Mouse (Mus musculus) hindbrain, embryonic 16.5 days (tissue): ENCODE results near the gene Angptl6. TPM values are rescaled to one million over a fixed set of nuclear protein-coding genes. Genes with fewer than 3 reads are reported as not detected.

ENCODE experiments used
- ATAC-seq: fragments of 200-750 bp; cut with Nextera tagmentation; 2 replicates; pipeline ENCODE4 v1.8.0; 2017; ENCODE audit warnings: moderate TSS enrichment, moderate library complexity
- H3K27ac ChIP-seq: fragments of 300-500 bp; sonication (generic); 2 replicates; pipeline ENCODE4 v1.5.1; 2014; ENCODE audit warnings: low read depth, mild to moderate bottlenecking, control low read depth, low read length, moderate library complexity
- H3K27me3 ChIP-seq: fragments of 300-500 bp; sonication (generic); replicated peaks from 2 replicates; pipeline ENCODE4 v1.6.1; 2014; ENCODE audit warnings: low read length; ENCODE audit not compliant: control insufficient read depth, insufficient read depth
- H3K36me3 ChIP-seq: fragments of 300-500 bp; sonication (generic); 2 replicates; pipeline ENCODE4 v1.6.1; 2014; ENCODE audit warnings: mild to moderate bottlenecking, low read length, moderate library complexity, mixed read lengths; ENCODE audit not compliant: control insufficient read depth, insufficient read depth
- H3K4me1 ChIP-seq: fragments of 300-500 bp; sonication (generic); 2 replicates; pipeline ENCODE4 v1.6.1; 2014; ENCODE audit warnings: low read depth, low read length; ENCODE audit not compliant: control insufficient read depth, insufficient read depth
- H3K4me2 ChIP-seq: fragments of 300-500 bp; sonication (generic); 2 replicates; pipeline ENCODE4 v1.6.1; 2014; ENCODE audit warnings: mild to moderate bottlenecking, low read length, control low read depth, moderate library complexity
- H3K4me3 ChIP-seq: fragments of 300-500 bp; sonication (generic); 2 replicates; pipeline ENCODE4 v1.5.1; 2014; ENCODE audit warnings: mild to moderate bottlenecking, low read length, control low read depth, moderate library complexity
- H3K9ac ChIP-seq: fragments of 300-500 bp; sonication (generic); 2 replicates; pipeline ENCODE4 v1.6.1; 2014; ENCODE audit warnings: low read depth, mild to moderate bottlenecking, control low read depth, low read length, moderate library complexity
- H3K9me3 ChIP-seq: fragments of 300-500 bp; sonication (generic); 2 replicates; pipeline ENCODE4 v1.6.1; 2014; ENCODE audit warnings: mild to moderate bottlenecking, low read length, moderate library complexity; ENCODE audit not compliant: control insufficient read depth
- WGBS: fragments of 180-500 bp; shearing (Covaris S2); extraction: QIAGEN DNeasy Blood & Tissue Kit; methylation state at CpG from one replicate; pipeline ENCODE4 v1.1.7; 2014; 5-methylcytosine and 5-hydroxymethylcytosine counted together
- polyA plus RNA-seq: library from polyadenylated mRNA; unstranded; fragments of >200 nt; fragmentation: Nextera tagmentation; extraction: Ambion mirVana; gene quantifications from 2 replicates; pipeline ENCODE4 v1.2.1, GENCODE M21; 2015

Gene Angptl6
- polyA plus RNA-seq, 1 experiment from 2014 or later, result 18.1 TPM

DNA sequence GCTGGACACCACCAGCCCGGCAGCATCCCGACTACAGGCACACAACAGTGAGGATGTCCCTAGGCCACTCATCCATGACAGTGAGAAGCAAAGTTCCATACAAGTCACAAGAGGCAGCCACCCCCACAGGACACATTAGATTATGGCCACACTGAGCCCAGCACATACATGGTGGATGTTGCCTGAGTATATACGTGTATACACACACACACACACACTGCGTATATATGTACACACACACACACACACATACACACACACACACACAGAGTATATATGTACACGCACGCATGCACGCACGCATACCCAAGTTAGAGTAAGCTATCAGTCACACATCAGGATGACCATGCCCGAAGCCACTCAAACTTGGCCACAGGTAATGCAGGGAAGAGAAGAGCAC, 15.9 kb upstream of the Angptl6 start:
- 94% methylated on average over 9 of the region's 9 CpGs for WGBS
- no peak overlapping the region for H3K27ac ChIP-seq
- H3K4me2 ChIP-seq, result no peak overlapping the region
- H3K36me3 ChIP-seq, result peaks cover 54% of the 10 kb centered on the region
- no peak overlapping the region for H3K4me3 ChIP-seq
- peaks cover 13% of the 10 kb centered on the region for H3K4me1 ChIP-seq
- ATAC-seq, result no peak
- H3K27me3 ChIP-seq, result no peaks in the 10 kb centered on the region
- no peak overlapping the region for H3K9ac ChIP-seq
- no peaks in the 10 kb centered on the region for H3K9me3 ChIP-seq

DNA sequence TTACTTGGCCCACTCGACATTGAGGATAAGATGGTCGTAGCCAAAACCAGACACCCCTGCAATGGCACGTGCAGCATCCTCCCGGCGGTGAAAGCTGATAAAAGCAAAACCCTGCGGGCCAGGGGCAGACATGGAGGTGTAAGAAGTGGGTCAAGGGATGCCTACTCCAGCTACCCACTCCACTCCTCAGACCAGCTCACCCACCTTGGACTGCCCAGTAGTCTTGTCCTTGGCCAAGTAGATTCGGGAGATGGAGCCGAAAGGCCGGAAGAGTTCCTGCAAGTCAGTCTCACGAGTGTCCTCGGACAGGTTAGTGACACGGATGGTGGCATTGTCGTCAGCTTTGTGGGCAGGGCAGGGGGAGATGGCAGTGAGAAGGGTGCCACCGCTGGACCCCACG, 15.1 kb upstream of the Angptl6 start:
- Histone ChIP-seq H3K9me3 (no peaks in the 10 kb centered on the region), H3K9ac (no peak overlapping the region), H3K36me3 (peaks cover 61% of the 10 kb centered on the region), H3K4me3 (no peak overlapping the region), H3K27me3 (no peaks in the 10 kb centered on the region), H3K4me1 (peaks cover 13% of the 10 kb centered on the region), H3K27ac (no peak overlapping the region), H3K4me2 (no peak overlapping the region)
- ATAC-seq, result no peak
- 93% methylated on average over 15 of the region's 15 CpGs for WGBS

DNA sequence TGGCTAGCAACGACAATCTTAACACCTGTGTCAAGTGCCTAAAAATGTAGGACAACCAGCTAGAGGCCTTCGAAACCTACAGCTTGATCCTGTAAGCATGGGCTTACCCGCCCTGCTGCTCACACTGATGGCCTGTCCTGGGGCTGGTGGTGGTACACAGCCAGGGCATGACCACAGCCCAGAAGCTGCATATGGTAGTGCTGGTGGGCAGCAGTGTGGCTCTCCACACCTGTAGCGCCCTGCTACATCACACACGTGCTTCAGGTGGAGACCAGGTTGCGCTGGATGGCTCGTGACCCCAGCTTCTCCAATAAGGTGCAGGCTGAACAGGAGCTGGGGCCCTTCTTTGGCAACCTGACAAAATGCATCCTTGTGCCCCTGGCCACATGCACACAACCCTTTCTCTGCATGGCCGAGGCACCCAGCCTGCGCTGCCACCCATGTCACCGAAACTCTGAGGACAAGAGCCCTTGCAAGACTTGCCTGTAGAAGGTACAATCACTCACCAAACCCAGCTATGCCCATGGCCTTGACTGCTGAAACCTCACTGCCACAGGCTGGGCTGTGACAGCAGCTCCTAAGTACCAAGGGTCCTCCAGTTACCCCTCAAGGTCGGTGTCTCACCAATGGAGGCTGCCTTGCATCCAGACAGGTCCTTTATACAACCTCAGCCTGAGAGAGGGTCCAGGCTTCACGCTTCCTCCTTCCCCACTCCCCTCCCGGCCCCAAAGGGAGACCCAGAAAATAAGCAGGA, 14.2 kb upstream of the Angptl6 start:
- H3K9me3 ChIP-seq, result no peaks in the 10 kb centered on the region
- no peak overlapping the region for H3K4me2 ChIP-seq
- no peak overlapping the region for H3K4me3 ChIP-seq
- H3K36me3 ChIP-seq, result peaks cover 61% of the 10 kb centered on the region
- WGBS, result 89% methylated on average over 13 of the region's 13 CpGs
- H3K27me3 ChIP-seq, result no peaks in the 10 kb centered on the region
- peaks cover 20% of the 10 kb centered on the region for H3K4me1 ChIP-seq
- no peak overlapping the region for H3K9ac ChIP-seq
- no peak for ATAC-seq
- H3K27ac ChIP-seq, result no peak overlapping the region

DNA sequence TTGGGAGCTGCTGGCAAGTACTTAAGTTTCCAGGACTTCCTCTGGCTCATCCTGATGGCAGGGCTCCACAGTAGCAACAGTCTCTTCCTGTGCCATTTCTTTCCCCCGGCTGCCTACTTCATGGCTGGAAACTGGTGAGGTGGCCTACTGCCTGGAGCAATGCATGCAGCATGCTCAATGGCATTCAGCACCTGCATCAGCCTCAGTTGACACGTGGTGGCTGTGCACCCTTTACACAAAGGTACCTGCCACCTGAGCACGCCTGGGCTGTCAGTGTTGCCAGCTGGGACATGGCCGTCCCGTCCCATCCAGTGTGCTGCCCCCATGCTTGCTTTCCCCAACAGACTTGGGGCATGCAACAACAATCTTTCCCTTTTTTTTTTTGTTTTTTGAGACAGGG, 13.5 kb upstream of the Angptl6 start:
- no peaks in the 10 kb centered on the region for H3K27me3 ChIP-seq
- no peak overlapping the region for H3K4me3 ChIP-seq
- H3K4me2 ChIP-seq, result no peak overlapping the region
- peaks cover 21% of the 10 kb centered on the region for H3K4me1 ChIP-seq
- no peak for ATAC-seq
- H3K36me3 ChIP-seq, result peaks cover 61% of the 10 kb centered on the region
- WGBS, result 69% methylated on average over 5 of the region's 5 CpGs
- H3K27ac ChIP-seq, result no peak overlapping the region; the same call in 1 of the 2 replicates
- H3K9me3 ChIP-seq, result no peaks in the 10 kb centered on the region
- no peak overlapping the region for H3K9ac ChIP-seq

DNA sequence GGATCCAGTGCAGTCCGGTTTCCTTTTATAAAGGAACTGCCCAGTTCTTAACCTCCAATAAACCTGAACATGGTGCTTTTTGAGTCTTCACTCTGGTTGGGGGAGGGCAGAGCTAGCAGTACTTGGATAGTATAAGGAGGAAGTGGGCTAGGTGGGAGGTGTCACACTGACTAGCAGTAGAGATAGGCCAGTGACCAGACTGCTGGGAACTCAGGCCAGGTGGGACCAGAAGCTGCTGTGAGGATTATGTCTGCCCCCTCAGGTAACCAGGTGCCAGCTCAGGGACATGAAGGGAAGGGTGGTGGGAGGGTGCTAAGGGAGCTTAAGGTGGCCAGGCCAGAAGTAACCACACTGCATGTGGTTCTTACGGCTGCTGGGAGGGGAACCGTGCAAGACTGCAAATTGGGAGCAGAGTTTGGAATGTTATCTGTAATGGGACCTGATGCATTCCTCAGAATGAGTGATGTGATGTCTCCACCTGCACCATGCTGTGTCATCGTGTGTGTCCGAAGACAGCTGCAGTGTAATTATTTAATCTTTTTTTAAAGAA, 12.7 kb upstream of the Angptl6 start:
- no peak for ATAC-seq
- Histone ChIP-seq H3K4me2 (no peak overlapping the region), H3K9me3 (no peaks in the 10 kb centered on the region), H3K27ac (no peak overlapping the region), H3K27me3 (no peaks in the 10 kb centered on the region), H3K4me3 (no peak overlapping the region), H3K36me3 (peaks cover 61% of the 10 kb centered on the region), H3K4me1 (peaks cover 15% of the 10 kb centered on the region), H3K9ac (no peak overlapping the region)
- 78% methylated on average over 5 of the region's 5 CpGs for WGBS

DNA sequence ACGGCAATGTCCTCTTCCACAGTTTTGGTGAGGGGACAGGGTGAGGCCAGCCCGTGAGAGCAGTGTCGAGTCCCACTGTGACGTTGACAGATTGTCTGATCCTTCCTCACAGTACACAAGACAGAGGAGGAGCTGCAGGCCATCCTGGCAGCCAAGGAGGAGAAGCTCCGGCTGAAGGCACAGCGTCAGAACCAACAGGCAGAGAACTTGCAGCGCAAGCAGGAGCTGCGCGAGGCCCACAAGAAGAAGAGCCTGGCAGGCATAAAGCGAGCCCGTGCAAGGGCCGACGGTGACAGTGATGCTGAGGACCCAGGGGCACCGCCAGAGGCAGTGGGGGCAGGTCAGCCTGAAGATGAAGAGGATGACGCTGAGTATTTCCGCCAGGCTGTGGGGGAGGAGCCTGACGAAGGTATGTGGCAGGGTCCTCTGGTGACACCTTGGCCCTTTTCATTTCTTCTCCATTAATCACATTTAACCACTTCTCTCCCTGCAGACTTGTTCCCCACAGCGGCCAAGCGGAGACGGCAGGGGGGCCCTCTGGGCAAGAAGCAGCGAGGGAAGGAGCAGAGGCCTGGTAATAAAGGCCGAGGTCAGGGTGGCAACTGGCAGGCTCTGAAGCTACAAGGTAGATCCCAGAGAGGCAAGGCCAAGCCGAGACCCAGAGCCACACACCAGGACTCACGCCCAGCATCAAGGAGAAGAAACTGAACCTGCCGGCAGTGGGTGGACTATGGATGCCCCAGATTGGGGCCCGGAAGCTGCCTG, 12.0 kb upstream of the Angptl6 start:
- Histone ChIP-seq H3K27ac (no peak overlapping the region), H3K4me2 (no peak overlapping the region), H3K36me3 (peaks cover 61% of the 10 kb centered on the region), H3K4me3 (no peak overlapping the region), H3K9me3 (no peaks in the 10 kb centered on the region), H3K27me3 (no peaks in the 10 kb centered on the region), H3K4me1 (peaks cover 11% of the 10 kb centered on the region), H3K9ac (no peak overlapping the region)
- ATAC-seq, result no peak
- 81% methylated on average over 26 of the region's 26 CpGs for WGBS

DNA sequence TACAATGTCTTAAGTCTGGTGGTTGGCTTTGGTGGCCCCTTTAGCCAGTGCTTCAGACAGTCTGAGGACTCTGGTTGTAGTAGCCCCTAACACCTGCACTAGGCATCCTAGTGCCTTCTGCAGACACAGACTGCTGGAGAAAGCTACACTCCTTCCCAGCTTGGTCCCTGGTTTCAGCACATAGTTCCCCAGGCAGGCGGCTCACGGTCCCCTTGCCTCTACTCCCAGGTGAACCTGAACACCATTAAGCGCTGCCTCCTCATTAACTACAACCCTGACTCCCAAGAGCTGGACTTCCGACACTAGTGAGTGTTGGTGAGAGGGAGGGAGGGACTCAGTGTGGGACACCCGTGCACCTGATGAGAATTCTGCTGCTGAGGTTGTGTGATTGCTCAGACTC, 10.9 kb upstream of the Angptl6 start:
- no peak overlapping the region for H3K27ac ChIP-seq
- peaks cover 11% of the 10 kb centered on the region for H3K4me1 ChIP-seq
- H3K9ac ChIP-seq, result no peak overlapping the region
- peaks cover 52% of the 10 kb centered on the region for H3K36me3 ChIP-seq
- no peaks in the 10 kb centered on the region for H3K27me3 ChIP-seq
- no peaks in the 10 kb centered on the region for H3K9me3 ChIP-seq
- WGBS, result 92% methylated on average over 5 of the region's 5 CpGs
- H3K4me2 ChIP-seq, result no peak overlapping the region
- H3K4me3 ChIP-seq, result no peak overlapping the region
- ATAC-seq, result no peak

DNA sequence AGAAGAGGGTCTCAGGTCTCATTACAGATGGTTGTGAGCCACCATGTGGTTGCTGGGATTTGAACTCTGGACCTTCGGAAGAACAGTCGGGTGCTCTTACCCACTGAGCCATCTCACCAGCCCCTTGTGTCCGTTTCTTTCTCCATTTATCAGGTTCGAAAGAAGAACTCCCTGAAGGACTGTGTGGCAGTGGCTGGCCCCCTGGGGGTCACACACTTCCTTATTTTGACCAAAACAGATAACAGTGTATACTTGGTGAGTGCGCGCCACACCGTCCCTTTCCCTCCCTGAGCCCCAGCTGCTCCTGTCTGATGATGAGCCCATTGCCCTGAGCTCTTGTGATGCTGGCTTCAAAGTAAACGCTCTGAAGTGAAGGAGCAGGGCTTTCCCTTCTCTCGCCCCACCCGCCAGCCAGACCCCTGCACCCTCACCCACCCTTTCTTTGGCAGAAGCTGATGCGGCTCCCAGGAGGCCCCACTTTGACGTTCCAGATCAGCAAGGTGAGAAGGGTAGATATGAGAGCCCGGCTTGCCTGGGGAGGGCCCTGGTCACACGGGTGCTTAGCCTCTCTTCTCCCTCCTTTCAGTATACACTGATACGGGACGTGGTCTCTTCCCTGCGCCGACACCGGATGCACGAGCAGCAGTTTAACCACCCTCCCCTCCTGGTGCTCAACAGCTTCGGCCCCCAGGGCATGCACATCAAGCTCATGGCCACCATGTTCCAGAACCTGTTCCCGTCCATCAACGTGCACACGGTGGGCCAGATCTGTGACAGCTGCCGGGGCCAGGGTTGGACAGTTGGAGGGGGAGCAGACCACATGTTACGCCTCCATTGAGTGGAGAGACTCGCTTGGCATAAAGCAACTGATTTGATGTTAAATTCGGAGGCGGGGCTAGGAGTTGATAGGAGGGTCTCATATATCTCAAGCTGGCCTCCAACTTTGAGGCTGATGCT, 9.9 kb upstream of the Angptl6 start:
- peaks cover 11% of the 10 kb centered on the region for H3K4me1 ChIP-seq
- H3K27me3 ChIP-seq, result no peaks in the 10 kb centered on the region
- peaks cover 42% of the 10 kb centered on the region for H3K36me3 ChIP-seq
- H3K4me3 ChIP-seq, result no peak overlapping the region
- H3K27ac ChIP-seq, result no peak overlapping the region
- no peaks in the 10 kb centered on the region for H3K9me3 ChIP-seq
- no peak for ATAC-seq
- H3K9ac ChIP-seq, result no peak overlapping the region
- 87% methylated on average over 29 of the region's 29 CpGs for WGBS
- peak overlapping the region; percentile 21; the same call in 1 of the 2 replicates for H3K4me2 ChIP-seq
